Mouse (Mus musculus): ENCODE data around the gene Kirrel3. TPM values are rescaled to one million over a fixed set of nuclear protein-coding genes. Genes with fewer than 3 reads are reported as not detected.

Gene Kirrel3
- polyA plus RNA-seq, 1 experiment from 2014 or later: 2.2 TPM

DNA sequence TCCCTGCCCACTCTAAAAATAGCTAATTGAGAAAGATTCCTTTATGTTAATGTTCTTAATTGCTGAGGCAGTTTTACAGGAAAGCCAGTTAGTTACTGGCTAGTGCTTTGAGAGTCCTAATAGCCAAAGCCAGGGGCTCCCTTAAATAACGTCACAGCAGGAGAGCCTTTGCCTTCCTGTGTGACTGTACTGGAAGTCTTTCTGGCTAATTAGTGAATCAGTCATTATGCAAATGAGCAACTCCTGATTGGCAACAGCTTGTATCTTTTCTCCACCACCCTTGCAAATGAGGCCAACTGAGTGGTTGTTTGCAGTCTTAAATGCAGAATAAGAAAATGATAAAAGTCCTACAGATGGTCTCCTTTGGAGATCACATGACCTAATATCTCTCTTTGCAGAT is 226.3 kb downstream of the Kirrel3 start:
- no peak for ATAC-seq
- Histone ChIP-seq H3K4me1 (replicated peaks) (no peaks in the 10 kb centered on the region), H3K9me3 (no peaks in the 10 kb centered on the region), H3K4me2 (replicated peaks) (no peak overlapping the region), H3K27me3 (replicated peaks) (no peaks in the 10 kb centered on the region), H3K9ac (no peak overlapping the region), H3K27ac (no peak overlapping the region), H3K36me3 (no peaks in the 10 kb centered on the region), H3K4me3 (replicated peaks) (no peak overlapping the region)
- WGBS: 40% methylated on average over 1 of the region's 1 CpGs

DNA sequence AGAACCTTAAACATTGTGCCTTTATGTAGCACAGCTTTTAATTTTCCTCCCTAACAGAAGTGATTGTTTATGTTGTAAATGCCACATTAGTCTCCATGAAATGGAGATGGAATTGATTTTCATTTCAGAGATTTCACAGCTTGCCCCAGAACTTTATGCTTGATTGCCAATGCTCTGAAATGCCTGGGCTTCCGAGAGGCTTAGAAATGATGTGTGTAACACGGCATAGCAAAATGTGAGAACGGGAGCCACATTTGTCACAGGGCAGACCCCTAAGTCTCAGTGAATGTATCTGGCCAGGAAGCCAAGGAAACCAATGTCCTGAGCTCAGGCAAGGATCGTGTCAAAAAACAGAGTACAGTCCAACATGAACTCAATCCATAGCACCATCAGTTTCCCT is 227.3 kb downstream of the Kirrel3 start:
- H3K27me3 ChIP-seq (replicated peaks): no peaks in the 10 kb centered on the region
- H3K27ac ChIP-seq: no peak overlapping the region
- H3K4me3 ChIP-seq (replicated peaks): no peak overlapping the region
- 78% methylated on average over 4 of the region's 4 CpGs for WGBS
- no peak for ATAC-seq
- H3K4me1 ChIP-seq (replicated peaks): no peaks in the 10 kb centered on the region
- H3K9ac ChIP-seq: no peak overlapping the region
- no peaks in the 10 kb centered on the region for H3K36me3 ChIP-seq
- no peak overlapping the region for H3K4me2 ChIP-seq (replicated peaks)
- no peaks in the 10 kb centered on the region for H3K9me3 ChIP-seq

DNA sequence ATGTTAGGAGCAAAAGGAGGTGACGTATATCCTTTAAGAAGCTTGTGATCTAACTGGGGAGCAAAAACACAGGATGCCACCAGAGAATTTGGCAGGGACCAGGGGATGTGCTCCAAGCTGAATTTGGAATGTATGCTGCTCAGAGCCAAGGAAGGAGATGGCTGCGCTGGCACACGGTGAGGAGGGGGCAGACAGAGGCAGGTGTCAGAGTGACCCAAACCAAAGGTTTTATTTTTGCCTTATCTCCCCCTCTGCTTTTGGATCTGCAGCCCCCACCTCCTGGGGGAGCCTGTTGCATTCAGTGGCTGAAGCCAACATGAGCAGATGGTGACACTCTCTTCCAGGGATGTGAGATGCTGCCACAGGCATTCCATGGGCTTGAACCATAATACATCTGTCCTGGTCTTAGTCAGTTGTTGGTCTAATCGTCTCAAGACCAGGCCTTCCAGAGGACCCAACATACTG is 227.8 kb downstream of the Kirrel3 start:
- Histone ChIP-seq H3K27me3 (replicated peaks) (no peaks in the 10 kb centered on the region), H3K27ac (no peak overlapping the region), H3K36me3 (no peaks in the 10 kb centered on the region), H3K4me3 (replicated peaks) (no peak overlapping the region), H3K4me2 (replicated peaks) (no peak overlapping the region), H3K9ac (no peak overlapping the region), H3K9me3 (no peaks in the 10 kb centered on the region), H3K4me1 (replicated peaks) (no peaks in the 10 kb centered on the region)
- ATAC-seq: no peak
- 83% methylated on average over 4 of the region's 4 CpGs for WGBS

DNA sequence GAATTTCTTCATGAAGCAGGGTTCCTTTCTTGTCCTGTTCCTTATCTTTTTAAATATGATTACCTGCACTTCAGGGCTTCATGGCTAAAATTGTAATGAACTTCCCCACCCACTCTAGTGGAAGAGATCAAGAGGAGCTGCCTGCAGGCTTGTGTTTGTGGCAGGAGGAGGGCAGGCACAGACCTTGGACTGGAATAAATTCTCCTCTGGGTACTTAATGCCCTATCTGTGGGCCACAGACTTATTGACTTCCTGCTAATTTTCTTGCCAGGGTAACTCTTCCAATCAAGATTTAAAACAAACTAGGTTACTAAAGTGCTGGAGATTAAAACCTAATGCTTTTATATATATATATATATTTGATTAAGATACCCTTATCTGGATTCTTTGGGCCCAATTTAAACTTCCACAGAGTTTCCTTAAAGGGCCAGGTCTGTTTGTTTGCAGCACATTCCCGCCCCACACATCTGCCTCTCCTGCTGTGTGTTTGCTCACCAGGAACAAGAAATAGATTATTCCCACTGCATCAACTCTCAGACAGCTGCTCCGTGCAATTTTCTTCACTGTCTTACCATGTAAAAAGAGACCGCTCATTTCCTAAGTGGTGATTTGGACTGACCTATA is 229.4 kb downstream of the Kirrel3 start:
- H3K4me3 ChIP-seq (replicated peaks): no peak overlapping the region
- H3K4me2 ChIP-seq (replicated peaks): no peak overlapping the region
- peak; percentile 34; the same call in 1 of the 2 replicates for ATAC-seq
- no peak overlapping the region for H3K27ac ChIP-seq
- no peaks in the 10 kb centered on the region for H3K27me3 ChIP-seq (replicated peaks)
- WGBS: 52% methylated on average over 3 of the region's 3 CpGs
- H3K9ac ChIP-seq: no peak overlapping the region
- H3K36me3 ChIP-seq: no peaks in the 10 kb centered on the region
- H3K9me3 ChIP-seq: no peaks in the 10 kb centered on the region
- no peaks in the 10 kb centered on the region for H3K4me1 ChIP-seq (replicated peaks)

DNA sequence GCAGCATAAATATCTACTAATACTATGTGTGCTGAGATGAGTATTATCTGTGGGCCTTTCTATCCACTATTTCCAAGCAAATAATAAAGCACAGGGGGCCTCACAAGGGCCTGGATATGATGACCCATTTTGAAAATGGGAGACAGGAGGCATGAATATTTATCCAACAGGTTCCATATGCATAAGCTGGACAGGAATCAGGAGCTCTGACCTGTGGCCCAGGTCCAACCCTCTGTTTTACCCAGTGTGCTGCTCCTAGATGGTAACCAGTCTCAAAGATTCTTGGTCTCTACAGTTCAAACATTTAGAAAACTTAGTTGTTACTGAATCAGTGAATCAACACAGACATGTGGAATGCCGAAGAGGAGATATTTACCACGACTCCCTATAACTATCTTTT is 230.8 kb downstream of the Kirrel3 start:
- Histone ChIP-seq H3K36me3 (no peaks in the 10 kb centered on the region), H3K9ac (no peak overlapping the region), H3K4me1 (replicated peaks) (no peaks in the 10 kb centered on the region), H3K27me3 (replicated peaks) (no peaks in the 10 kb centered on the region), H3K4me2 (replicated peaks) (no peak overlapping the region), H3K27ac (no peak overlapping the region), H3K4me3 (replicated peaks) (no peak overlapping the region), H3K9me3 (no peaks in the 10 kb centered on the region)
- WGBS: 84% methylated on average over 2 of the region's 2 CpGs
- ATAC-seq: no peak

DNA sequence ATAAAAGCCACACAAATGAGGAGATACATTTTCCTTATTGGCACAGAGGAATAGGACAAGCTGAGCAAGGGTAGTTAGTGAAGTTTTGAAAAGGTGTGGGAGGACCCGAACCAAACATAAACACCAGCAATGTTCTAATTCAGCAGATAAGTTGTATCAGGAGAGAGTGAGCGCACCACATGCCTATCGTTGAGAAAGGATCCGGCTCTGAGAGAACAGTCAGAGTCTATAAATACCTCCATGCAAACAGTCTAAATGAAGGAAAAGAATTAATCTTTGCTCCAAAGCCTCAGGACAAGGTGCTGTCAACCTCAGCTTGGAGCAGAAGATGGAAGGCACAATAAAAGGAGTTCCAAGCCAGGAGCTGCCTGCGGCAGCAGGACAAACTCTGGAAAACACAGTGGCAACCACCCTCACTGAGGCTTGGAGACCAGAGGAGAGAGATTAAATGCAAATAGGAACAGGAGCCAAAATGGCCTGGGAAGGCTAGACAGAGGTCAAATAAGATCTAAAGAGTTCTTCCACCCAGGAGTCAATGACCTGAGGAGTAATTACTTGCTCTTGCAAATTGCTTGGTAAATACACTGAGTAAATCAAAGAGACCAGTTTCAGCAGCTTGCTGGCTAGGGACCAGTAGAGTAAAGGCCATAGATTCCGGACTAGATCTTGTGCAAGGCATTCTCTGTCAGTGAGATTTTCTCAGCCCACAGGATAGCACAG is 235.9 kb downstream of the Kirrel3 start:
- no peak overlapping the region for H3K27ac ChIP-seq
- no peaks in the 10 kb centered on the region for H3K27me3 ChIP-seq (replicated peaks)
- H3K4me2 ChIP-seq (replicated peaks): no peak overlapping the region
- peak; percentile 77 for ATAC-seq
- H3K4me1 ChIP-seq (replicated peaks): peaks cover 8% of the 10 kb centered on the region
- H3K9me3 ChIP-seq: no peaks in the 10 kb centered on the region
- no peak overlapping the region for H3K9ac ChIP-seq
- 21% methylated on average over 6 of the region's 6 CpGs for WGBS
- H3K4me3 ChIP-seq (replicated peaks): no peak overlapping the region
- H3K36me3 ChIP-seq: no peaks in the 10 kb centered on the region

DNA sequence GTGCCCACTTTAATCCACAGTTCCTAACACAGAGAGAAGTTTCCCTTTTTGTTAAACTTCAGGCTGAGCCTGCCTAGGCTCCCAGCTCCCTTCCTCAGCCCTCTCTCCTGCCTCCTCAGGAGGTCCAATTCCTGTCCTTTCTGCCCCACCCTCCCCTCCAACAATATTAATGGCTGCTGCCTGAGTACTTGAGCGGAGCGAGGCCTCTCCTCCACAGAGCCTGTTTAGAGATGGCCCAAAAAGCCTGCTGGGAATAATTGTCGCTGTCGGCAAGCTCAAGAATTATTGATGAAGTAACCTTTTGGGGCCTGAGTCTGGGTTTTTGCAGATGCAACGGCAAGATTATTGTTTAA is 236.5 kb downstream of the Kirrel3 start:
- ATAC-seq: peak; percentile 49; the same call in 1 of the 2 replicates
- no peaks in the 10 kb centered on the region for H3K36me3 ChIP-seq
- peaks cover 8% of the 10 kb centered on the region for H3K4me1 ChIP-seq (replicated peaks)
- H3K27me3 ChIP-seq (replicated peaks): no peaks in the 10 kb centered on the region
- 27% methylated on average over 5 of the region's 5 CpGs for WGBS
- no peak overlapping the region for H3K4me2 ChIP-seq (replicated peaks)
- H3K4me3 ChIP-seq (replicated peaks): no peak overlapping the region
- H3K9me3 ChIP-seq: no peaks in the 10 kb centered on the region
- H3K27ac ChIP-seq: no peak overlapping the region
- no peak overlapping the region for H3K9ac ChIP-seq

DNA sequence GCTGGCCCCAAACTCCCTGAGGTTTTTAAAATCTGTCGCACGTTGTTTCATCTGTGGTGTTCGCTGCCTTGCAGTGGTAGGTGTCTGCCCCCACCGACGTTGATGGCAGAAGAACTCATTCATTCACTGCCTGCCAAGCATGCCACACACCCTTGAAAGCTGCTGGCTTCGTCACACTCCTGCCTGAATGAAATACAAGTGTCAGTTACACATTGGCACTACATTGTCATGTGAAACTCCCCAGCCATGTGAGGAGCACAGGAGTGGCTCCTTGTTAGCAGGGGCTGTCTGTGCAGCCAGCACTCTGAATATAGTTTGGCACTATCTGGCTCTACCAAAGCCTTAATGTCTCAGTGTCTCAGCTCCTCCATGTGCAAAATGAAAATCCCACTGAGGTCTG is 246.8 kb downstream of the Kirrel3 start:
- WGBS: 78% methylated on average over 6 of the region's 6 CpGs
- no peaks in the 10 kb centered on the region for H3K9me3 ChIP-seq

DNA sequence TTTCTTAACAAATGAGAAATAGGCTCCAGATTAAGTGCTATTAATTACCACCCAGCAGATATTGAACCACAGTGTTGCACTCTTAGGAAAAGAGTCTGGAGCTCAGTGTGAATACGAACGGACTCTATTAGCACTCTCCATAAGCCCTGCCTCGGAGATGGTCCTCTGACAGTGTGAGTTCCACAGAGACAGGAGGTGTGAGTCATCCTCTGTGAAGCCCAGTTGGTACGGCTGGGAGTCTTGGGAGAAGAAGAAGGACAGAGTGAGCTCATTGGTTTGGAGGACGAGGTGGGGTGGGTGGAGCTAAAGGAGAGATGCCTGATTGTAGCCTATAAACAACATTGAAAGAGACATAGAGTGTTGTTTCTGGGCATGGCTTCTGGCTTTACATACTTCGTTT is 247.9 kb downstream of the Kirrel3 start:
- H3K4me1 ChIP-seq (replicated peaks): no peaks in the 10 kb centered on the region
- H3K27me3 ChIP-seq (replicated peaks): no peaks in the 10 kb centered on the region
- H3K4me2 ChIP-seq (replicated peaks): no peak overlapping the region
- no peaks in the 10 kb centered on the region for H3K9me3 ChIP-seq
- 67% methylated on average over 6 of the region's 6 CpGs for WGBS
- H3K9ac ChIP-seq: no peak overlapping the region
- H3K36me3 ChIP-seq: no peaks in the 10 kb centered on the region
- no peak overlapping the region for H3K4me3 ChIP-seq (replicated peaks)
- H3K27ac ChIP-seq: no peak overlapping the region
- ATAC-seq: no peak

More for the DNA sequence above, 246.8 kb downstream of the Kirrel3 start:
- no peak for ATAC-seq
- no peak overlapping the region for H3K9ac ChIP-seq
- H3K36me3 ChIP-seq: no peaks in the 10 kb centered on the region
- no peak overlapping the region for H3K4me3 ChIP-seq (replicated peaks)
- H3K4me1 ChIP-seq (replicated peaks): no peaks in the 10 kb centered on the region
- H3K4me2 ChIP-seq (replicated peaks): no peak overlapping the region
- H3K27me3 ChIP-seq (replicated peaks): no peaks in the 10 kb centered on the region
- H3K27ac ChIP-seq: no peak overlapping the region

DNA sequence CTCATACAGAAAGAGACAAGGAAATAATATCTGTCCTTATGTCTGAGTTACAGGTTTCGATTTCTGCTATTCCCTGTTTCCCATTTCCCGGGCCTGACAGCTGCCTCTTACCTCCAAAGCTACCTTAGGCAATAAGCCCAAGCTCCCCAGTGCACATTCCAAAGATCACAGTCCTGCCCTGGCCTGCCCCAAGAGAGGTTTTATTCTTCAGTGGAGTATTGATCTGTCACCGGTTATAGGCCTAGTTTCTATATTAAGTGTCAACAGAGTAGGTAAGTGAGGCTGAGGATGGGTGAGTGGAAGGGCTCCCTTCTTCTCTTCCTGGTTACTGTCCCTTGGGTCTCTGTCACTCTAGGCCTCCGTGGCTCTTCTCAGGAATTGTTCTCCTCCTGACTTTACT is 249.3 kb downstream of the Kirrel3 start:
- Histone ChIP-seq H3K9me3 (no peaks in the 10 kb centered on the region), H3K4me1 (replicated peaks) (no peaks in the 10 kb centered on the region), H3K27ac (no peak overlapping the region), H3K4me2 (replicated peaks) (no peak overlapping the region), H3K9ac (no peak overlapping the region), H3K4me3 (replicated peaks) (no peak overlapping the region), H3K36me3 (no peaks in the 10 kb centered on the region), H3K27me3 (replicated peaks) (no peaks in the 10 kb centered on the region)
- 74% methylated on average over 4 of the region's 4 CpGs for WGBS
- ATAC-seq: no peak

DNA sequence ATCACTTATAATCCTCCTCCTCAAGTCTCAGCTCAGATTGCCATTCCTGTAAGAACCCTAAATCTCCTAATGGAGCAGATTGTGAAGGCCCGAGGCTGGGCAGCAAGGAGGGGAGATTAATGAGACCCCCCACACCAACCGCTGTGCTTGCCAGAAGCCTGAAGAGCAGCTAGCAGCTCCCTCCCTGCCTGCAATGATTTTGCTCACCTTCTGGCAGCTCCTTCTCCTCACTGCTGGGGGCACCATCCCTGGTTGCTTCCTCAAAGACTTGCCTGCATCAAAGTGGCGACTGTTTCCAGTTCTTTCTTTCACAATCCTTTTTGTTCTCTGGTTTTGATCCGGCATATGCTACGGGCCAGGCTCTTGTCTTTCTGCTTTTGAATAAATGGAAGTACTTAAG is 253.7 kb downstream of the Kirrel3 start:
- Histone ChIP-seq H3K4me1 (replicated peaks) (no peaks in the 10 kb centered on the region), H3K4me3 (replicated peaks) (no peak overlapping the region), H3K9ac (no peak overlapping the region), H3K27ac (no peak overlapping the region), H3K36me3 (no peaks in the 10 kb centered on the region), H3K4me2 (replicated peaks) (no peak overlapping the region), H3K9me3 (no peaks in the 10 kb centered on the region), H3K27me3 (replicated peaks) (no peaks in the 10 kb centered on the region)
- 61% methylated on average over 5 of the region's 5 CpGs for WGBS
- no peak for ATAC-seq

DNA sequence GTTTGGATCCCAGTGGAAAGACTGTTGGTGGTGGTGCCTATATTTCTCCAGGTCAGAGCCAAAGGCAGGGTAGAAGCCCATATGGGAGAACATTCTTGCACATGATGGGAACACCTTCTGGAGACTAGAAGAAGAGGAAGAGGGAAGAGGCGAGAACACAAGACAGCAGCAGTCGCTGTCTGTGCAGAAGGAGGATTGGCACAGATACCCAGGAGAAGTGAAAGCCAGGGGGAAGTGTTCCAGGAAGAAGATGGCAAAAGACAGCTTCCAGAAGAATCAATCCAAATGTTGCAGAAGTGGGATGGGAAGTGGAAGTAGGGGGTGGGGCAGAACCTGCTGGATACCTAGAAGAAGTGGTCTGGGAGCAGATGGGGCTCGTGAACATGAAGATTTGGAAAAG is 255.1 kb downstream of the Kirrel3 start:
- no peak overlapping the region for H3K27ac ChIP-seq
- no peak overlapping the region for H3K4me3 ChIP-seq (replicated peaks)
- 91% methylated on average over 3 of the region's 3 CpGs for WGBS
- no peaks in the 10 kb centered on the region for H3K36me3 ChIP-seq
- no peaks in the 10 kb centered on the region for H3K9me3 ChIP-seq
- no peak overlapping the region for H3K9ac ChIP-seq
- H3K4me1 ChIP-seq (replicated peaks): no peaks in the 10 kb centered on the region
- ATAC-seq: no peak
- no peak overlapping the region for H3K4me2 ChIP-seq (replicated peaks)
- H3K27me3 ChIP-seq (replicated peaks): no peaks in the 10 kb centered on the region

DNA sequence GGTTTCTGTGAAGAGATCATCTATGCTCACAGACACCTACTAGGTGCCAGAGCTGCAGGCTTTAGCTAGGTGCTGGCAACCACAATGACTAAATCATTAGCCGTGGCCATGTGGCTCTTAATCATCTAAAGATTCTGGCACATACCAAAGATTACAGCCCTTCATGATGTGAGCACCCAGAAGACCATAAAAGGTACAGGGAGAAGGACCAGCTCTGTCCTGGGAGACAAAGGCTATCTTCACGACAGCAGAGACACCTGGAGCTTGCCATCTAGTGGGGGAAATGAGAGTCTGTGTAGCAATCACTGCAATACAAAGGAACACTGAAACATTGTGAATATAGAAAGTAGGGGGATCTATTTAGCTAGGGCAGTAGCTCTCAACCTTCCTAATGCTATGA is 262.3 kb downstream of the Kirrel3 start:
- H3K9me3 ChIP-seq: no peaks in the 10 kb centered on the region
- H3K27ac ChIP-seq: no peak overlapping the region
- H3K36me3 ChIP-seq: no peaks in the 10 kb centered on the region
- WGBS: 40% methylated on average over 2 of the region's 2 CpGs
- H3K4me1 ChIP-seq (replicated peaks): no peaks in the 10 kb centered on the region
- no peaks in the 10 kb centered on the region for H3K27me3 ChIP-seq (replicated peaks)
- ATAC-seq: no peak
- no peak overlapping the region for H3K4me3 ChIP-seq (replicated peaks)
- no peak overlapping the region for H3K4me2 ChIP-seq (replicated peaks)
- no peak overlapping the region for H3K9ac ChIP-seq
